Mouse (Mus musculus) testis, postnatal 10 days (tissue): ENCODE measurements around the gene F7.

ENCODE experiments used
- DNase-seq: peaks from one replicate; pipeline ENCODE4 v3.0.0; 2021; ENCODE audit warnings: low spot score

Gene F7

GRCm38 (mm10) chr8:13025487-13026224 is at the start of gene F7:
Gene F7 (plus strand): TSS chr8:13026034.
- DNase-seq, result no peak

- no peak for DNase-seq
Observed at GRCm38 (mm10) chr8:12976290-12976689, 49.5 kb upstream of the F7 start.

GRCm38 (mm10) chr8:12976723-12977122 is 49.1 kb upstream of the F7 start:
- no peak for DNase-seq

- DNase-seq, result no peak
Observed at GRCm38 (mm10) chr8:12977325-12977724, 48.5 kb upstream of the F7 start.

- DNase-seq, result no peak
Observed at GRCm38 (mm10) chr8:12978308-12978707, 47.5 kb upstream of the F7 start.

GRCm38 (mm10) chr8:12978726-12979125 is 47.1 kb upstream of the F7 start:
- DNase-seq, result peak; percentile 72

- DNase-seq, result no peak
Observed at GRCm38 (mm10) chr8:12983681-12984467, 42.0 kb upstream of the F7 start.

- no peak for DNase-seq
Observed at GRCm38 (mm10) chr8:12984601-12985243, 41.1 kb upstream of the F7 start.

GRCm38 (mm10) chr8:12985259-12985658 is 40.6 kb upstream of the F7 start:
- DNase-seq, result no peak

GRCm38 (mm10) chr8:12987571-12987970 is 38.3 kb upstream of the F7 start:
- DNase-seq, result no peak

GRCm38 (mm10) chr8:12988722-12989430 is 37.0 kb upstream of the F7 start:
- peak; percentile 57 for DNase-seq

GRCm38 (mm10) chr8:12991411-12991810 is 34.4 kb upstream of the F7 start:
- no peak for DNase-seq

- no peak for DNase-seq
Observed at GRCm38 (mm10) chr8:12994468-12994867, 31.4 kb upstream of the F7 start.

- no peak for DNase-seq
Observed at GRCm38 (mm10) chr8:12995481-12995880, 30.4 kb upstream of the F7 start.

- no peak for DNase-seq
Observed at GRCm38 (mm10) chr8:12996831-12997275, 29.0 kb upstream of the F7 start.

- no peak for DNase-seq
Observed at GRCm38 (mm10) chr8:12998331-12998730, 27.5 kb upstream of the F7 start.

GRCm38 (mm10) chr8:12999793-13000192 is 26.0 kb upstream of the F7 start:
- no peak for DNase-seq

- no peak for DNase-seq
Observed at GRCm38 (mm10) chr8:13007458-13007857, 18.4 kb upstream of the F7 start.

- DNase-seq, result no peak
Observed at GRCm38 (mm10) chr8:13010313-13010712, 15.5 kb upstream of the F7 start.

- DNase-seq, result no peak
Observed at GRCm38 (mm10) chr8:13019560-13019959, 6.3 kb upstream of the F7 start.

GRCm38 (mm10) chr8:13021830-13022229 is 4.0 kb upstream of the F7 start:
- DNase-seq, result no peak

- no peak for DNase-seq
Observed at GRCm38 (mm10) chr8:13027615-13028014, 1.8 kb downstream of the F7 start.
